Mouse (Mus musculus) c-Kit-positive CD71-positive TER-119-positive erythroid progenitor cells, embryonic 14.5 days (primary cell): Measurements from ENCODE around the gene Capzb.

Experiments used
- DNase-seq: peaks from one replicate; pipeline ENCODE4 v3.0.0-alpha.2; 2013; ENCODE audit warnings: low spot score

The Capzb gene

GRCm38 (mm10) chr4:139209130-139209840, 16.6 kb downstream of the Capzb start:
- DNase-seq: no peak

- no peak for DNase-seq
Observed at GRCm38 (mm10) chr4:139211975-139212831, 19.5 kb downstream of the Capzb start.

- DNase-seq: no peak
Observed at GRCm38 (mm10) chr4:139213086-139213485, 20.4 kb downstream of the Capzb start.

- no peak for DNase-seq
Observed at GRCm38 (mm10) chr4:139213935-139214371, 21.3 kb downstream of the Capzb start.

GRCm38 (mm10) chr4:139216566-139216965, 23.9 kb downstream of the Capzb start:
- DNase-seq: no peak

GRCm38 (mm10) chr4:139218539-139218938, 25.8 kb downstream of the Capzb start:
- DNase-seq: no peak

- DNase-seq: no peak
Observed at GRCm38 (mm10) chr4:139219656-139220055, 27.0 kb downstream of the Capzb start.

- DNase-seq: no peak
Observed at GRCm38 (mm10) chr4:139220978-139221377, 28.3 kb downstream of the Capzb start.

- no peak for DNase-seq
Observed at GRCm38 (mm10) chr4:139221837-139222236, 29.1 kb downstream of the Capzb start.

- no peak for DNase-seq
Observed at GRCm38 (mm10) chr4:139225115-139225514, 32.4 kb downstream of the Capzb start.

GRCm38 (mm10) chr4:139225944-139226343, 33.2 kb downstream of the Capzb start:
- DNase-seq: no peak

GRCm38 (mm10) chr4:139226504-139227216, 34.0 kb downstream of the Capzb start:
- DNase-seq: no peak

GRCm38 (mm10) chr4:139227923-139228322, 35.2 kb downstream of the Capzb start:
- no peak for DNase-seq

GRCm38 (mm10) chr4:139229271-139229670, 36.6 kb downstream of the Capzb start:
- DNase-seq: no peak

GRCm38 (mm10) chr4:139230376-139231120, 37.8 kb downstream of the Capzb start:
- DNase-seq: no peak

- DNase-seq: no peak
Observed at GRCm38 (mm10) chr4:139231163-139231562, 38.5 kb downstream of the Capzb start.

GRCm38 (mm10) chr4:139232479-139233145, 39.9 kb downstream of the Capzb start:
- peak; percentile 51 for DNase-seq

- no peak for DNase-seq
Observed at GRCm38 (mm10) chr4:139233146-139233495, 40.4 kb downstream of the Capzb start.

- no peak for DNase-seq
Observed at GRCm38 (mm10) chr4:139233755-139234254, 41.1 kb downstream of the Capzb start.

- no peak for DNase-seq
Observed at GRCm38 (mm10) chr4:139234261-139234660, 41.6 kb downstream of the Capzb start.

- DNase-seq: no peak
Observed at GRCm38 (mm10) chr4:139235556-139235955, 42.9 kb downstream of the Capzb start.
